Mouse (Mus musculus) liver, embryonic 14.5 days (tissue): ENCODE measurements around the gene Nav2. TPM values are rescaled to one million over a fixed set of nuclear protein-coding genes. Genes with fewer than 3 reads are reported as not detected.

Experiments
- ATAC-seq: fragments of 200-750 bp; cut with Nextera tagmentation; 2 replicates; pipeline ENCODE4 v1.8.0; 2017; ENCODE audit warnings: moderate number of reproducible peaks, mild to moderate bottlenecking, moderate library complexity; ENCODE audit not compliant: insufficient read depth
- DNase-seq, 3 experiments: peaks; one replicate each; pipeline ENCODE4 v3.0.0-alpha.2; 2012 to 2013; ENCODE audit warnings: low read depth in 3 of 3, low spot score in 3 of 3
- H3K27ac ChIP-seq: fragments of 300-500 bp; sonication (generic); 2 replicates; pipeline ENCODE4 v1.5.1; 2014; ENCODE audit warnings: moderate library complexity, mild to moderate bottlenecking, control low read depth, inconsistent platforms
- H3K27me3 ChIP-seq: fragments of 300-500 bp; sonication (generic); 2 replicates; pipeline ENCODE4 v1.6.1; 2014; ENCODE audit warnings: mild to moderate bottlenecking, low read length, moderate library complexity; ENCODE audit not compliant: control insufficient read depth, insufficient read depth
- H3K36me3 ChIP-seq: fragments of 300-500 bp; sonication (generic); replicated peaks from 2 replicates; pipeline ENCODE4 v1.6.1; 2014; ENCODE audit warnings: low read depth; ENCODE audit not compliant: control insufficient read depth, insufficient read depth
- H3K4me1 ChIP-seq, 2 experiments: fragments of 200-500 bp in 1 of 2; fragments of 300-500 bp in 1 of 2; sonication (generic) in 1 of 2; replicated peaks; 2 replicates each; pipeline ENCODE4 v1.6.1; 2012 to 2014; ENCODE audit warnings: antibody characterized with exemption in 1 of 2, inconsistent platforms in 1 of 2, low read length in 1 of 2; ENCODE audit not compliant: control insufficient read depth in 2 of 2, insufficient read depth in 2 of 2
- H3K4me2 ChIP-seq: fragments of 300-500 bp; sonication (generic); 2 replicates; pipeline ENCODE4 v1.6.1; 2014; ENCODE audit warnings: low read depth, mild to moderate bottlenecking, control low read depth, moderate library complexity
- H3K4me3 ChIP-seq, 2 experiments: fragments of 200-500 bp in 1 of 2; fragments of 300-500 bp in 1 of 2; sonication (generic) in 1 of 2; 2 replicates each; pipeline ENCODE4 v1.5.1; 2012 to 2014; ENCODE audit warnings: low read depth in 2 of 2, low read length in 2 of 2, mild to moderate bottlenecking in 2 of 2, control low read depth in 1 of 2, inconsistent platforms in 1 of 2, moderate library complexity in 1 of 2; ENCODE audit not compliant: insufficient read depth in 1 of 2
- H3K9ac ChIP-seq: fragments of 300-500 bp; sonication (generic); replicated peaks from 2 replicates; pipeline ENCODE4 v1.6.1; 2014; ENCODE audit warnings: mild to moderate bottlenecking, control low read depth, moderate library complexity
- H3K9me3 ChIP-seq: fragments of 300-500 bp; sonication (generic); 2 replicates; pipeline ENCODE4 v1.6.1; 2016; ENCODE audit warnings: low read length, mixed read lengths; ENCODE audit not compliant: control insufficient read depth
- CTCF ChIP-seq: IDR thresholded peaks from 2 replicates; pipeline ENCODE4 v1.5.1; 2016; ENCODE audit warnings: antibody characterized with exemption, low read depth, control low read depth
- EP300 ChIP-seq: IDR thresholded peaks from 2 replicates; pipeline ENCODE4 v1.6.1; 2016; ENCODE audit warnings: antibody characterized with exemption, low read depth
- WGBS: fragments of 180-500 bp; shearing (Covaris S2); extraction: QIAGEN DNeasy Blood & Tissue Kit; methylation state at CpG from one replicate; pipeline ENCODE4 v1.1.7; 2014; ENCODE audit not compliant: insufficient replicate concordance; 5-methylcytosine and 5-hydroxymethylcytosine counted together
- polyA plus RNA-seq, 2 experiments: library from polyadenylated mRNA; depleted of rRNA in 1 of 2; stranded (reverse) in 1 of 2; unstranded in 1 of 2; fragments of >200 nt; fragmentation: Nextera tagmentation in 1 of 2; extraction: Ambion mirVana in 1 of 2; gene quantifications; 2 replicates each; pipeline versions ENCODE4 v1.2.1 to v1.2.3; 2012 to 2014

Nav2 gene
- polyA plus RNA-seq, 2 experiments: 1.5 to 1.6 TPM

- Histone ChIP-seq H3K36me3 (no peaks in the 10 kb centered on the region), H3K27me3 (no peaks in the 10 kb centered on the region; the same call in 1 of the 2 replicates), H3K27ac (no peak overlapping the region), H3K4me3 (no peak overlapping the region), H3K9ac (no peak overlapping the region), H3K9me3 (no peaks in the 10 kb centered on the region), H3K4me2 (no peak overlapping the region), H3K4me1 (no peaks in the 10 kb centered on the region)
- TF ChIP-seq CTCF (no peak), EP300 (no peak)
- no peak for DNase-seq
- WGBS: 43% methylated on average over 7 of the region's 7 CpGs
- no peak for ATAC-seq
Observed at GRCm38 (mm10) chr7:48981013-48981412, 72.5 kb downstream of the Nav2 start.

- TF ChIP-seq EP300: no peak
- TF ChIP-seq CTCF: no peak
- Histone ChIP-seq H3K36me3 (no peaks in the 10 kb centered on the region), H3K4me3 (no peak overlapping the region), H3K27me3 (no peaks in the 10 kb centered on the region; the same call in 1 of the 2 replicates), H3K9me3 (no peaks in the 10 kb centered on the region), H3K9ac (no peak overlapping the region), H3K27ac (no peak overlapping the region), H3K4me2 (no peak overlapping the region), H3K4me1 (no peaks in the 10 kb centered on the region)
- DNase-seq (no peak), ATAC-seq (no peak)
- 51% methylated on average over 3 of the region's 3 CpGs for WGBS
Observed at GRCm38 (mm10) chr7:48981814-48982213, 73.3 kb downstream of the Nav2 start.

- 61% methylated on average over 7 of the region's 7 CpGs for WGBS
- DNase-seq (no peak), ATAC-seq (no peak)
- H3K9ac ChIP-seq: no peak overlapping the region
- no peaks in the 10 kb centered on the region for H3K36me3 ChIP-seq
- no peak overlapping the region for H3K27ac ChIP-seq
- no peak overlapping the region for H3K4me3 ChIP-seq
- no peaks in the 10 kb centered on the region; the same call in 1 of the 2 replicates for H3K27me3 ChIP-seq
- H3K9me3 ChIP-seq: no peaks in the 10 kb centered on the region
- H3K4me1 ChIP-seq: no peaks in the 10 kb centered on the region
- no peak overlapping the region for H3K4me2 ChIP-seq
- TF ChIP-seq EP300: no peak
Observed at GRCm38 (mm10) chr7:48982573-48982972, 74.1 kb downstream of the Nav2 start.

- H3K27me3 ChIP-seq: peaks cover 12% of the 10 kb centered on the region
Observed at GRCm38 (mm10) chr7:48991911-48992552, 83.5 kb downstream of the Nav2 start.

GRCm38 (mm10) chr7:48995171-48995570 is 86.7 kb downstream of the Nav2 start:
- 38% methylated on average over 13 of the region's 13 CpGs for WGBS
- ATAC-seq (no peak), DNase-seq (no peak)
- Histone ChIP-seq H3K4me3 (no peak overlapping the region), H3K27ac (no peak overlapping the region), H3K9ac (no peak overlapping the region), H3K9me3 (no peaks in the 10 kb centered on the region), H3K4me2 (no peak overlapping the region), H3K36me3 (no peaks in the 10 kb centered on the region), H3K4me1 (peaks cover 29 to 36% of the 10 kb centered on the region in 2 experiments), H3K27me3 (peaks cover 14% of the 10 kb centered on the region)
- TF ChIP-seq EP300 (no peak), CTCF (no peak)

More at GRCm38 (mm10) chr7:48991911-48992552, 83.5 kb downstream of the Nav2 start:
- Histone ChIP-seq H3K4me2 (peak overlapping the region; percentile 78), H3K36me3 (no peaks in the 10 kb centered on the region), H3K4me1 (peaks cover 29 to 36% of the 10 kb centered on the region in 2 experiments), H3K9ac (peak overlapping the region; percentile 69), H3K9me3 (no peaks in the 10 kb centered on the region), H3K27ac (peak overlapping the region; percentile 89), H3K4me3 (peak overlapping the region; percentile 45 to 50)
- ATAC-seq: peak; percentile 99
- WGBS: 4% methylated on average over 8 of the region's 8 CpGs
- 0 out of 2 replicates have a peak, but pooled peaks have one; percentile 13 for TF ChIP-seq CTCF
- TF ChIP-seq EP300: peak; percentile 93
- DNase-seq: peak; percentile 79 to 87 (median 84)
